Mouse (Mus musculus) megakaryocyte, adult 5-6 weeks (primary cell): ENCODE data around the gene Tubd1. TPM values are rescaled to one million over a fixed set of nuclear protein-coding genes. Genes with fewer than 3 reads are reported as not detected.

Experiments used
- ATAC-seq: 2 replicates; pipeline ENCODE4 v1.8.0; 2016; ENCODE audit warnings: mild to moderate bottlenecking, inconsistent platforms; ENCODE audit not compliant: poor library complexity, severe bottlenecking
- total RNA-seq, 2 experiments: library from RNA; stranded (forward) in 1 of 2; stranded (reverse) in 1 of 2; fragments of 153-499, 151-499 nt in 1 of 2; fragments of 221-1000, 200-1000 nt in 1 of 2; gene quantifications; 2 replicates each; pipeline versions ENCODE4 v1.2.3 to v1.2.4; 2015 to 2017

The Tubd1 gene
- total RNA-seq, 2 experiments from 2014 or later = 5.5 to 7.8 TPM

DNA sequence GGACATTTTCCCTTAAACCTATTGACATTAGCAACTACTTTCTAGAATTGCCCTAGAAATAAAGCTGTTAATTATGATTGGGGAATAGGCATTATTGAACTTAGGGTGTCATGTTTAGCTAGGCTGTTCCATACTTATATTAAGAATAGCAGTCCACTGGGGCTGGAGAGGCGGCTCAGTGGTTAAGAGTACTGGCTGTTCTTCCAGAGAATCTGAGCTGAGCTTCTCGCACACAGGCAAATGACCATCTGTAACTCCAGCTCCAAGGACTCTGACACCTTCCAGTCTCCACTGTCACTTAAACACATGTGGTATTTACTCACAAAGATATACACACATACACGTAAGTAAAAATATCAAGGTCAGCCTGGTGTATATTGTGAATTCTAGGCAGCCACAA is 52.2 kb downstream of the Tubd1 start:
- ATAC-seq = no peak

DNA sequence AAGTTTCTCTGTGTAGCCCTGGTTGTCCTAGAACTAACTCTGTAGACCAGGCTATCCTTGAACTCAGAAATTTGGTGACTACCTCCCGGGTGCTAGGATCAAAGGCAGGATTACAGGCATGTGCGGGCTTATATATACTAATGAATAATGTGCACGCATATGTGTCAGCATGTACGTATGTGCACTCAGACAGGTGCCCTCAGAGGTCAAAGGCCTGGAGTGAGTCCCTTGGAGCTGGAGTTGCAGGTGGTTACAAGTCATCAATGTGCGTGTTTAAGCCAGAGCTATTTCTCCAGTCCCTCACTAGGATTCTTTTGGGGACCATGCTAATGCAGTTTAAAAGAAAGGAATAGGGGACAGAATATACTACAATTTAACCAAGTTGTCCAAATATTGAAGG is 53.4 kb downstream of the Tubd1 start:
- no peak for ATAC-seq

GRCm38 (mm10) chr11:86598572-86598971 is 53.8 kb downstream of the Tubd1 start:
- ATAC-seq = no peak

- ATAC-seq = no peak
These were observed 54.8 kb downstream of the Tubd1 start for GRCm38 (mm10) chr11:86599378-86600208.

GRCm38 (mm10) chr11:86600209-86600557 is 55.4 kb downstream of the Tubd1 start:
- no peak for ATAC-seq

DNA sequence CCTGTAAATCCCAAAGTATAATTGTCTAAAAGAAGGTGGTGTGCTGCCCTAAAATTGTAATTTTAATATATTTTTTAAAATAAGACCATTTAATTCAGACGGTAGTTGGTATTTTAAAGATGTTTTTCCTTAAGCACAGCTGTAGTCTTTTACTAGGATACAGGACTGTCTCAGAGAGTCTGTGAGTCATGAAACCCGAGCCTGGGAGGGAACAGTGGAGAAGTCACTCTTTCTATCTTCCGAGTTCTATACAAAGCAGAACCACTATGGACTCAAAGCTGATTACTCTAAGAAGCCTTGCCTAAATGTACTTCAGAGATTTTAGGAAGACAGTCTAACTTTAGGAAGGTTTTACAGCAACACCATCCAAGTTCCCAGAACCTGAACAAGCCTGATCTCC is 57.3 kb downstream of the Tubd1 start:
- no peak for ATAC-seq

GRCm38 (mm10) chr11:86603719-86604118 is 58.9 kb downstream of the Tubd1 start:
- ATAC-seq = peak; percentile 90

DNA sequence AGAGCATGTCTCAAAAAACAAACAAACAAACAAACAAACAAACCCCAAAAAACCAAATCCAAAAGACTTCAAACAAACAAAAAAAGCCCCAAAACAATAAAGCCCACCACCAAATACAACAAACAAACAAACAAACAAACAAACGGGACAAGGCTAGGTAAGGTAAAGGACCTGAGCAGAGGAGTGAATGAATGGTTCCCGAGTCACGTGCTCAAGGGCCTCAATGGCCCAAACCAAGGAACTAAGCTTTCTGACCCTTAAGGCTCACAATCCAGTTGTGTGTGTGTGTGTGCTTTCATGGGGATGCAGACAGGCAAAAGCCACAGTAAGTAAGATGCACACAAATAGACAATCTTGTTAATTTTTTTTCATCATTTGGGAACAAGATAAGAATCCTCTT is 59.5 kb downstream of the Tubd1 start:
- no peak for ATAC-seq

DNA sequence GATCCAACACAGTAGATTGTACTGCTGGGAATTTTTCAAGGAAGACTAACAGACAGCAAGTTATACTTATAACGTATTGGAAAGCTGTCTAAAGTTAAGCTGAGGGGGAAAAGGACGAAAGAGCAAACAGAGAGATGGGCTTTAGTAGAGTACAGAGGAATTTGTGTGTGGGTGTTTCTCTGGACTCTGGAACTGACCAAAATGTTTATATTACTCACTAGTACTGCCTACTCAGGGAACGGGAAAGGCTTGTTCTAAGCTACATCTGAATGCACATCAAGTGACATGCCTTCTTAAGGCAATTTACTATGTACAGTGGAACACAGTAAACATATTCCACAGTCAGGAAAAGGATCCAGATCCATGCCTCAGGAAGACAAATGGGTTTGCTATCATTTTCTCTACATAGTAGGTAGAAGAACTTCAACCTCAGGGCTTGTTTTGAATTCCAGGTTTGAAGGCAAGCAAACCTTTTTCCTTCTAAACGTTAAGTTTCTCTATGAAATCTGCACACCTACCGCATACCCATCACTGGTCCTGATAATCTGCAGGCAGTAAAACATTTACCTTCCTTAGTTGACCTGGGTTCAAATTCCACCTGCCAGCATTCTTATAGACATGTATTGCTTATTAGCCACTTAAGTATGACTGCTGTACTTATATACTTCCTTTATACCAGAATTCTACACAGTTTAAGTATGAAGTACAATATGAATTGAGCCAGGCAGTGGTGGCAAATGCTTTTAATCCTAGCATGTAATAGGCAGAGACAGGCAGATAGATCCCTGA is 60.1 kb downstream of the Tubd1 start:
- no peak for ATAC-seq

DNA sequence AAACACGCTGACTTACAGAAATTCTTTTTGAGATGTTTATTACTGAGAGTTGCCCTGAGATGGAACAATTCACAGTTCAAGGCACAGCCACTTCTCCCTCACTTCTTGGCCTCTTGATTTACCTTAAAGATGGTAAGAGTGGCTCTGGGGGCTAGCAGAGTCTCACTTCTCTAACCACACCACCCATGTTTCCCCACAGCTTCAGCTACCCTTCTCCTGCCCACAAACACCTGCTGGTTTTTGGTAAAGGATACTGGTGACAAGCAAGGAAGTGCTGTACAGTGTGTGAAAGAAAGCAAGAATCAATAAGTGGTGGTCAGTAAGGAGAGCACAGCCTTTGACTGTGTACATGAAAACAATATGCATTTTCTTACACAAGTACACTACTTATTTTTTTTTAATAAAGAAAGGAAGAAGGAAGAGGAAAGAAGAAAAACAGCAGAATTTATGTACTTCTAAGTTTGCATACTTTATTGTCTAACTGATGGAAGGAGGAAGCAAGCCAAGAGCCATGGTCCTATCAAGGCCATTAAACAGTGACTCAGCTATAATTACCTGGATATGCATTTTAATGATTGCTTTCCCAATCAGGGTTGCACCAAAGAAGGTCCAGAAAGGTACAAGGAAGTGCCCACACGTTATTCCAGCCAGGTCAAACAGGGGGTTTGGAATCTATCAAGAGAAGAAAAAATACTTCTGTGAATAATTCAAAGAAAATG is 62.0 kb downstream of the Tubd1 start:
- ATAC-seq = peak; percentile 57

DNA sequence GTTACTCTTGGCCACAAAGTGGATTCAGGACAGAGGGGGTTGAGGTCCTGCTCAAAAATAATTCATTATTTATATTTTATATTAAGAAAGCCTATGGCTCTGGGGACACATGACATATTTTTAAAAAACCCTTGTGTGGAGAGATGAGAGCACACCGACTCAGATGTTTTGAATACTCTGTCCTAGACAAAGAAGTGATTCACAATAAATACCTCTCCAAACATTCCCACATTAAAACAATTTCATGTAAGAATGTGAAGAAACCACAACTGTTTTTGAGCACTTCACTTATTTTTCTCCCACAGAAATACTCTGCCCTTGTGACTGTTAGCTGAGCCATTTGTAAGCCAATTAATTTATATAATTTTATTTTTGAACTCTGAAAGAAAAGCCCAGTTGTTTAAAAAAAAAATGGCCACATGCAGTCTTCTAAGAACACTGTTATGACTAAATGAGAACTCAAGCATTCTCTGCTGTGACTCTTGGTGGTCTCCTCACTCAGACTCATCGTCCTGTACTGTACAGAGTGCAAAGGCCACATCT is 63.1 kb downstream of the Tubd1 start:
- ATAC-seq = no peak

DNA sequence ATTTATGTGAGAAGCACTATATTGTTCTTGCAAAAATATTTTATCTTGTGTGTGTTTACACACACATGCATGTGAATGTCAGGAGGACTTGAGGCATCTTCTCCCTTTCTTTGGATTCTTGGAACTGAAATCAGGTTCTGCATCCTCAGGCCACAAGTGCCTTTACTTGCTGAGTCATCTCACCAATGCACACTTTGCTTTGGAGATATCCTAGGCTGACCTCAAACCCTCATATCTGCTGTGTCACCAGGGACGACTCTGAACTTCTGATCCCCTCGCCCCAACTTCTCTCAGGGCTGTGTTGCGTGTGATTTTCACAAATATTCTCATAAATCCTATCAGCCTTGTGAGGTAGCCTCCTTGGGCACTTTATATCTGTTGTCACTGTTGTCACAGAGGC is 65.4 kb downstream of the Tubd1 start:
- peak; percentile 31 for ATAC-seq

DNA sequence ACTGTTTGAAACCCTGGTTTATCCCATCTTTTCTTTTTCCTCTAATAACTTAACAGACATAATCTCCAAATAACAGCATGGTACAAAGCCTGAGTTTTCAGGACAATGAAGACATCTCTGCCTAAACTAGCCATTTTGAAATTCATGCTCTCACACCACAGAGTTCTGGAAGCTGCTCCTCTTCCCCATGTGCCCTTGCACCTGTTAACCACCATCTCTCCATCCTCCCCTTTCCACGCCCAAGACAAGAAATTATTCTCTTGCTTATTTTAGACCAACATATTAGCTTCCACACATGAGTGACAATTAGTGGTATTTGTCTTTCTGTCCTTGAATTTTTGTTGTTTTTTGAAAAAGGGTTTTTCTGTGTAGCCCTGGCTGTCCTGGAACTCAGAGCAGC is 67.2 kb downstream of the Tubd1 start:
- ATAC-seq = no peak

DNA sequence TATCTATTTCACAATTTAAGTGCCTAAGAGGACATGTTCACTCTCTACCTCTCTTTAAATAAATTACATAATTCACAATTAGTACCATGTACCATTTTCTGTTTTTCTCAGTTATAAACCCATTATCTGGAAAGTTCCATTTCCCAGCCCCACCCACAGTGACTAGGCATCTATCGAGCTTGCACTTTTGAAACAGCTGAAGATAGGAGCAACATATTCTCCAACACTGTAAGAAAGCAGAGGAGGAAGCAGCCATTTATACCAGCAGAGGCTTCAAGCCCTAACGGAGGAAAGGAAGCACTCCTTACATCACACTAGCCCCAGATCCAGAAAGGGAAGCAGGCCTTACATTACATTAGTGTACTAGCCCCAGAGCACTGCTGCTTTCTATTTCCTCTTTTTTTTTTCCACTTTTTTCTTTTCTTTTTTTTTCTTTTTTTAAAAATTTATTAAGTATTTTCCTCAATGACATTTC is 69.3 kb downstream of the Tubd1 start:
- ATAC-seq = peak; percentile 99

GRCm38 (mm10) chr11:86614607-86615006 is 69.8 kb downstream of the Tubd1 start:
- ATAC-seq = no peak

Other genes starting within 250 kb of the Tubd1 start
- gene Med13, start 187.4 kb upstream of the Tubd1 start, total RNA-seq (2015) = 51.7 and 62.6 TPM in 2 replicates
- 54.4 and 65.2 TPM in 2 replicates for gene Med13, start 187.4 kb upstream of the Tubd1 start, total RNA-seq (2017)
- gene Rnft1, start 60.3 kb upstream of the Tubd1 start, total RNA-seq (2015) = 14.8 and 15.8 TPM in 2 replicates
- gene Rnft1, start 60.3 kb upstream of the Tubd1 start, total RNA-seq (2017) = 13.2 TPM in 2 replicates
- 30.4 and 38.4 TPM in 2 replicates for gene Rps6kb1, start 186 bp upstream of the Tubd1 start, total RNA-seq (2015)
- gene Rps6kb1, start 186 bp upstream of the Tubd1 start, total RNA-seq (2017) = 29.9 and 35.4 TPM in 2 replicates
- gene Vmp1, start 138.8 kb downstream of the Tubd1 start, total RNA-seq (2015) = 172 and 215 TPM in 2 replicates
- 137 and 163 TPM in 2 replicates for gene Vmp1, start 138.8 kb downstream of the Tubd1 start, total RNA-seq (2017)
- 11.8 and 12.2 TPM in 2 replicates for gene Ptrh2, start 139.0 kb downstream of the Tubd1 start, total RNA-seq (2015)
- 12.9 and 14.6 TPM in 2 replicates for gene Ptrh2, start 139.0 kb downstream of the Tubd1 start, total RNA-seq (2017)
- 272 and 311 TPM in 2 replicates for gene Cltc, start 212.6 kb downstream of the Tubd1 start, total RNA-seq (2015)
- 184 and 190 TPM in 2 replicates for gene Cltc, start 212.6 kb downstream of the Tubd1 start, total RNA-seq (2017)